Mouse (Mus musculus) midbrain, embryonic 11.5 days (tissue): ENCODE results near the gene Dedd2. TPM values are rescaled to one million over a fixed set of nuclear protein-coding genes. Genes with fewer than 3 reads are reported as not detected.
A peak's percentile ranks its signal among the peaks of the same experiment; 100 is the strongest.

ENCODE experiments used
- ATAC-seq: fragments of 200-750 bp; cut with Nextera tagmentation; 2 replicates; pipeline ENCODE4 v1.8.0; 2017; ENCODE audit warnings: moderate TSS enrichment, moderate library complexity; ENCODE audit not compliant: low FRiP score
- DNase-seq: peaks from one replicate; pipeline ENCODE4 v3.0.0; 2015; ENCODE audit warnings: low spot score; ENCODE audit errors: missing footprints
- H3K27ac ChIP-seq: fragments of 300-500 bp; sonication (generic); 2 replicates; pipeline ENCODE4 v1.5.1; 2014; ENCODE audit warnings: low read depth, low read length
- H3K27me3 ChIP-seq: fragments of 300-500 bp; sonication (generic); 2 replicates; pipeline ENCODE4 v1.6.1; 2014; ENCODE audit warnings: mild to moderate bottlenecking, low read length, moderate library complexity, mixed read lengths; ENCODE audit not compliant: control insufficient read depth, insufficient read depth
- H3K36me3 ChIP-seq: fragments of 300-500 bp; sonication (generic); 2 replicates; pipeline ENCODE4 v1.6.1; 2014; ENCODE audit warnings: mild to moderate bottlenecking, low read length, moderate library complexity, mixed read lengths; ENCODE audit not compliant: control insufficient read depth, insufficient read depth
- H3K4me1 ChIP-seq: fragments of 300-500 bp; sonication (generic); 2 replicates; pipeline ENCODE4 v1.6.1; 2014; ENCODE audit warnings: low read length; ENCODE audit not compliant: control insufficient read depth, insufficient read depth
- H3K4me2 ChIP-seq: fragments of 300-500 bp; sonication (generic); 2 replicates; pipeline ENCODE4 v1.6.1; 2014; ENCODE audit warnings: mild to moderate bottlenecking, moderate library complexity
- H3K4me3 ChIP-seq: fragments of 300-500 bp; sonication (generic); 2 replicates; pipeline ENCODE4 v1.5.1; 2014; ENCODE audit warnings: low read depth, low read length
- H3K9ac ChIP-seq: fragments of 300-500 bp; sonication (generic); 2 replicates; pipeline ENCODE4 v1.6.1; 2014; ENCODE audit warnings: low read length
- H3K9me3 ChIP-seq: fragments of 300-500 bp; sonication (generic); 2 replicates; pipeline ENCODE4 v1.6.1; 2016; ENCODE audit warnings: low read length; ENCODE audit not compliant: control insufficient read depth
- WGBS: fragments of 180-500 bp; shearing (Covaris S2); extraction: QIAGEN DNeasy Blood & Tissue Kit; methylation state at CpG from one replicate; pipeline ENCODE4 v1.1.7; 2014; 5-methylcytosine and 5-hydroxymethylcytosine counted together
- microRNA-seq: library from miRNA; unstranded; fragments of <30 nt; microRNA quantifications from one replicate; pipeline ENCODE4, GENCODE M21; 2017
- polyA plus RNA-seq: library from polyadenylated mRNA; unstranded; fragments of >200 nt; fragmentation: Nextera tagmentation; extraction: Ambion mirVana; gene quantifications from 2 replicates; pipeline ENCODE4 v1.2.1, GENCODE M21; 2014

Dedd2 gene
- polyA plus RNA-seq, 1 experiment from 2014 or later: 7.7 TPM

- 0 out of 2 replicates have a peak overlapping the region, but pooled peaks have one; percentile 96 for H3K27ac ChIP-seq
- H3K4me3 ChIP-seq: peak overlapping the region; percentile 30; the same call in 1 of the 2 replicates
- peak overlapping the region; percentile 39 for H3K4me2 ChIP-seq
- DNase-seq (no peak), ATAC-seq (no peak)
- H3K9me3 ChIP-seq: no peaks in the 10 kb centered on the region
- peak overlapping the region; percentile 39; the same call in 1 of the 2 replicates for H3K9ac ChIP-seq
- H3K36me3 ChIP-seq: no peaks in the 10 kb centered on the region
- 0 out of 2 replicates have a peak, but pooled peaks cover 2% of the 10 kb centered on the region for H3K27me3 ChIP-seq
- 84% methylated on average over 4 of the region's 4 CpGs for WGBS
- peaks cover 64% of the 10 kb centered on the region for H3K4me1 ChIP-seq
These were observed 65.8 kb downstream of the Dedd2 start for GRCm38 (mm10) chr7:25154648-25155047.

DNA sequence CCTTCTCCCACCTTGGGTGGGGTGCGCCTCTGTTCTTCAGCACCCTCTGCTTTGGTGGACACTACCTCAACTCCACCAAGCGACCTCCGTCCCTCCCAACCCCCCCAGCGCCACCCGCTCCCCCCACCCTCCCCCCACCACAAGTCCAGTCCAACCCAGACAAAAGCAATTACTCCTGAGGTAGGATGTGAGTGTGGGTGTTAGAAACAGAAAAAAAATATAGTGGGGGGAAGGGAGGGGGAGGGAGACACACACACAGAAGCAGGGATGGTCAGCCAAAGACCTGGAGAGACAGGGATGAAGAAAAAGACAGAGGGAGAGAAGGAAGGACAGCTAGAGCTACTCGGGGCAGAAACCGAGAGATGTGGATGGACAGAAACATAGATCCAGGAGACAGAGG lies 66.6 kb downstream of the Dedd2 start:
- ATAC-seq: no peak
- Histone ChIP-seq H3K4me1 (peaks cover 66% of the 10 kb centered on the region), H3K36me3 (no peaks in the 10 kb centered on the region), H3K4me2 (peak overlapping the region; percentile 39), H3K27ac (peak overlapping the region; percentile 96), H3K4me3 (peak overlapping the region; percentile 30), H3K9me3 (no peaks in the 10 kb centered on the region), H3K27me3 (0 out of 2 replicates have a peak, but pooled peaks cover 2% of the 10 kb centered on the region), H3K9ac (peak overlapping the region; percentile 53)
- whole genome bisulfite sequencing: 41% methylated on average over 7 of the region's 7 CpGs
- no peak for DNase-seq

GRCm38 (mm10) chr7:25151916-25152556 lies 68.4 kb downstream of the Dedd2 start:
- Histone ChIP-seq H3K4me2 (peak overlapping the region; percentile 40), H3K36me3 (no peaks in the 10 kb centered on the region), H3K27ac (peak overlapping the region; percentile 96), H3K4me1 (peaks cover 66% of the 10 kb centered on the region), H3K27me3 (0 out of 2 replicates have a peak, but pooled peaks cover 2% of the 10 kb centered on the region), H3K4me3 (peak overlapping the region; percentile 30), H3K9ac (peak overlapping the region; percentile 65), H3K9me3 (no peaks in the 10 kb centered on the region)
- ATAC-seq (no peak), DNase-seq (peak; percentile 87)
- WGBS: 26% methylated on average over 10 of the region's 10 CpGs

- Histone ChIP-seq H3K4me2 (peak overlapping the region; percentile 40), H3K4me1 (peaks cover 64% of the 10 kb centered on the region), H3K27ac (peak overlapping the region; percentile 96), H3K27me3 (0 out of 2 replicates have a peak, but pooled peaks cover 2% of the 10 kb centered on the region), H3K9me3 (no peaks in the 10 kb centered on the region), H3K36me3 (no peaks in the 10 kb centered on the region), H3K9ac (peak overlapping the region; percentile 50), H3K4me3 (peak overlapping the region; percentile 7)
- DNase-seq (peak; percentile 95), ATAC-seq (peak; percentile 76)
- 0% methylated on average over 7 of the region's 7 CpGs for WGBS
These were observed 69.4 kb downstream of the Dedd2 start for GRCm38 (mm10) chr7:25151009-25151408.

DNA sequence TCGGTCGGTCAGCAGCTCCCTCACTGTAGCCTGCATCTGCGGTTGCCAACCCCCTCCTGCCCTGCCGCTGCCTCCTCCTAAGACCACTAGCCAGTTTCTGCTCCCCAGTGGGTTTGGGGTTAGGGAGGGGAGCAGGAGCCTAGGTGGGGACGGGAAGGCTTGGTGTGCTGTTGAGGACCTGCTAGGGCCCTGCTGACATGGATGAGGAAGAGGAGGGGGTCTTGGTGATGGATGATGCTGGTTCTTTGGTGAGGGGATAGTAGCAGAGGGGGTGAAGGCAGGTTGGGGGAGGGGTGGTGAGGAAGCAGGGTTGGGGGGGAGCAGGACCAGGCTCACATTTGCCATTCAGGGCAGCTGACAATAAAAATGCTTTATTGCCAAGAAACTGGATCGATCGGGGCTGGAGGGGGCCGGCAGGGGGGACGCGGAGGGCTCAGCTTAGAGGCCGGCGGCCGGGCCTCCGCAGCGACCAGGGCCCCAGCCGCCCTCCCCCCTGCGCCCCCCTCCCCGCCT lies 70.2 kb downstream of the Dedd2 start:
- Histone ChIP-seq H3K4me1 (peaks cover 58% of the 10 kb centered on the region), H3K4me2 (peak overlapping the region; percentile 40), H3K9ac (peak overlapping the region; percentile 50), H3K27me3 (0 out of 2 replicates have a peak, but pooled peaks cover 2% of the 10 kb centered on the region), H3K36me3 (no peaks in the 10 kb centered on the region), H3K9me3 (no peaks in the 10 kb centered on the region), H3K4me3 (peak overlapping the region; percentile 11; the same call in 1 of the 2 replicates), H3K27ac (peak overlapping the region; percentile 96)
- DNase-seq (peak; percentile 94), ATAC-seq (peak; percentile 66)
- under 1% methylated on average over 17 of the region's 18 CpGs for WGBS

Small RNA genes lying within 50 kb of the gene (microRNA-seq; reads per million reads assigned to microRNA genes)
- not detected for gene Mir7048

Other genes starting within 250 kb of the Dedd2 start
- 108 and 110 TPM in 2 replicates for gene Rabac1, start 247.9 kb downstream of the Dedd2 start, polyA plus RNA-seq
- 34.4 and 36.0 TPM in 2 replicates for gene Atp1a3, start 214.7 kb downstream of the Dedd2 start, polyA plus RNA-seq
- 8.7 and 9.3 TPM in 2 replicates for gene Grik5, start 148.3 kb downstream of the Dedd2 start, polyA plus RNA-seq
- 20.3 and 22.9 TPM in 2 replicates for gene Zfp574, start 148.0 kb downstream of the Dedd2 start, polyA plus RNA-seq
- gene Pou2f2, start 40.9 kb downstream of the Dedd2 start, polyA plus RNA-seq: 26.6 and 31.3 TPM in 2 replicates
- gene Zfp526, start 810 bp upstream of the Dedd2 start, polyA plus RNA-seq: 2.7 and 3.2 TPM in 2 replicates
- 12.8 and 14.6 TPM in 2 replicates for gene Gsk3a, start 17.2 kb upstream of the Dedd2 start, polyA plus RNA-seq
- 11.7 and 13.9 TPM in 2 replicates for gene Erf, start 30.1 kb upstream of the Dedd2 start, polyA plus RNA-seq
- 25.5 and 29.7 TPM in 2 replicates for gene Cic, start 47.1 kb upstream of the Dedd2 start, polyA plus RNA-seq
- 306 and 332 TPM in 2 replicates for gene Pafah1b3, start 77.4 kb upstream of the Dedd2 start, polyA plus RNA-seq
- 1.1 and 1.2 TPM in 2 replicates for gene Prr19, start 80.8 kb upstream of the Dedd2 start, polyA plus RNA-seq
- gene Tmem145, start 85.5 kb upstream of the Dedd2 start, polyA plus RNA-seq: 7.2 and 7.7 TPM in 2 replicates
- 9.1 and 10.3 TPM in 2 replicates for gene Megf8, start 96.5 kb upstream of the Dedd2 start, polyA plus RNA-seq
- gene Cnfn, start 149.1 kb upstream of the Dedd2 start, polyA plus RNA-seq: not detected in 2 replicates
- 1.7 and 2.3 TPM in 2 replicates for gene Lipe, start 178.1 kb upstream of the Dedd2 start, polyA plus RNA-seq
- gene Cxcl17, start 192.3 kb upstream of the Dedd2 start, polyA plus RNA-seq: 0.18 and 0.22 TPM in 2 replicates